Mouse (Mus musculus) stomach, embryonic 14.5 days (tissue): ENCODE results near the gene Tmprss9. TPM values are rescaled to one million over a fixed set of nuclear protein-coding genes. Genes with fewer than 3 reads are reported as not detected.

Experiments
- ATAC-seq: fragments of 200-750 bp; cut with Nextera tagmentation; 2 replicates; pipeline ENCODE4 v1.8.0; 2017; ENCODE audit warnings: low read depth, moderate TSS enrichment; ENCODE audit not compliant: insufficient number of reproducible peaks, insufficient read depth, low FRiP score
- H3K27ac ChIP-seq: fragments of 300-500 bp; sonication (generic); 2 replicates; pipeline ENCODE4 v1.5.1; 2014; ENCODE audit warnings: mild to moderate bottlenecking, low read length, moderate library complexity, mixed read lengths
- H3K27me3 ChIP-seq: fragments of 300-500 bp; sonication (generic); 2 replicates; pipeline ENCODE4 v1.6.1; 2014; ENCODE audit warnings: low read length, control low read depth, mixed read lengths; ENCODE audit not compliant: control insufficient read depth, insufficient read depth
- H3K36me3 ChIP-seq: fragments of 300-500 bp; sonication (generic); 2 replicates; pipeline ENCODE4 v1.6.1; 2014; ENCODE audit warnings: mild to moderate bottlenecking, control low read depth, low read length, moderate library complexity, mixed read lengths; ENCODE audit not compliant: control insufficient read depth, insufficient read depth
- H3K4me1 ChIP-seq: fragments of 300-500 bp; sonication (generic); 2 replicates; pipeline ENCODE4 v1.6.1; 2014; ENCODE audit warnings: low read length, control low read depth, mixed read lengths; ENCODE audit not compliant: control insufficient read depth, insufficient read depth
- H3K4me2 ChIP-seq: fragments of 300-500 bp; sonication (generic); replicated peaks from 2 replicates; pipeline ENCODE4 v1.6.1; 2014; ENCODE audit warnings: low read depth, low read length, control low read depth
- H3K4me3 ChIP-seq: fragments of 300-500 bp; sonication (generic); 2 replicates; pipeline ENCODE4 v1.5.1; 2014; ENCODE audit warnings: low read depth, low read length, control low read depth
- H3K9ac ChIP-seq: fragments of 300-500 bp; sonication (generic); replicated peaks from 2 replicates; pipeline ENCODE4 v1.6.1; 2014; ENCODE audit warnings: low read depth, mild to moderate bottlenecking, control low read depth, low read length, moderate library complexity, mixed read lengths
- H3K9me3 ChIP-seq: fragments of 300-500 bp; sonication (generic); 2 replicates; pipeline ENCODE4 v1.6.1; 2016; ENCODE audit warnings: low read depth, low read length, control low read depth; ENCODE audit not compliant: control insufficient read depth
- WGBS: fragments of 180-500 bp; shearing (Covaris S2); extraction: QIAGEN DNeasy Blood & Tissue Kit; methylation state at CpG from one replicate; pipeline ENCODE4 v1.1.7; 2014; 5-methylcytosine and 5-hydroxymethylcytosine counted together
- microRNA counts: library from miRNA; unstranded; fragments of <30 nt; microRNA quantifications from one replicate; lab custom pipeline; 2016
- microRNA-seq: library from miRNA; unstranded; fragments of <30 nt; microRNA quantifications from one replicate; pipeline ENCODE4, GENCODE M21; 2016
- polyA plus RNA-seq: library from polyadenylated mRNA; unstranded; fragments of >200 nt; fragmentation: Nextera tagmentation; extraction: Ambion mirVana; gene quantifications from 2 replicates; pipeline ENCODE4 v1.2.1, GENCODE M21; 2014

Tmprss9 gene
- polyA plus RNA-seq, 1 experiment from 2014 or later: 0.07 TPM

DNA sequence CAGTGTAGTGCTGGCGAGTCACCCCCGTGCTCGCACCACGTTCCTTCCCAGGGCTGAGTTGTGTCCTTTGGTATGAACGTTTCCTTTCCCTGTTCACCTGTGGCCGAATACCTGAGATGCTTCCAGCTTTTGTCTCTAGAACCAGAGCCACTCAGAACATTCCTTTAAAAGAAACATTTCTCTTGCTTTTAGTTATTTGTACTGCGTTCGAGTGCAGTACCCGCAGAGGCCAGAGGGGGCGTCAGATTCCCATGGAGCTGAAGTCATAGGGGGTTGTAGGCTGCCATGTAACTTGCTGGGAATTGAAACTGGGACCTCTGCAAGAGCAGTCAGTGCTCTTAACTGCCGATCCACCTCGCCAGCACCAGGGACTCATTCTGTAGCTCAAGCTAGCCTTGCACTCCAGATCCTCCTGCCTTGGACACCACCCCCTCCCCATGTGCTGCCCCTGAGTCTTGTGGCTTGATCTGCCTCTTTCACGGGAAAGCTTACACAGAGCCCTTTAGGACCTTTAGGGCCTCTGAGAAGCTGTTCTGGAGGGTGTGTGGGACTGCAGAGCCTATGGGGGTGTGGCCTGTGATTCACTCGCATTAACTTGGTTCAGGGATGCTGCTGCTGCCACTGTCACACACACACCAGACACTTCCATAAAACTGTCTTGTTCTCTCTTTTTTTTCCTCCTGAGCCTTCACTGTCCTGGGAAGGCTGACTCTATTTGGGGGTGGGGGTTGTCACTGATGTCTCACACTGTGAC lies 75.2 kb downstream of the Tmprss9 start:
- H3K4me3 ChIP-seq: no peak overlapping the region
- H3K9me3 ChIP-seq: no peaks in the 10 kb centered on the region
- no peak overlapping the region for H3K9ac ChIP-seq
- no peak for ATAC-seq
- H3K36me3 ChIP-seq: no peaks in the 10 kb centered on the region
- no peak overlapping the region for H3K4me2 ChIP-seq
- H3K27ac ChIP-seq: peak overlapping the region; percentile 27; the same call in 1 of the 2 replicates
- no peaks in the 10 kb centered on the region for H3K27me3 ChIP-seq
- WGBS: 64% methylated on average over 14 of the region's 14 CpGs
- peaks cover 21% of the 10 kb centered on the region for H3K4me1 ChIP-seq

DNA sequence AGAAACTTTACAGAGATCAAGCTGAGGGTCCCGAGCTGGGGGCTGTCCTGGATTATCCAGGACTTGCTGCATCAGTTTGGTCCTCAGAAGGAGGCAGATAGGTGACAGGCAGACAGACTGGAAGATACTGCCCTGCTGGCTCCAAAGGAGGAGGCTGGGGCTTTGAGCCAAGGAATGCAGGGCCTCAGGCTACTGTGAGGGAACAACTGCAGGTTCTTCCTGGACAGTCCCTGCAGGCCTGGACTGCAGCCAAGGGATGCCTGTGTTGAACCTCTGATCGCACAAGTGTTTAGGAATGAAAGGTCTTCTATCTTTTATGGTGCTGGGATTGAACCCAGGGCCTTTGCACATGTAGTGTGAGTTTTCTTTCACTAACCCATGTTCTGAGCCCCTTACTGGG lies 76.2 kb downstream of the Tmprss9 start:
- H3K4me3 ChIP-seq: no peak overlapping the region
- no peaks in the 10 kb centered on the region for H3K9me3 ChIP-seq
- no peaks in the 10 kb centered on the region for H3K36me3 ChIP-seq
- no peak overlapping the region for H3K4me2 ChIP-seq
- no peaks in the 10 kb centered on the region for H3K27me3 ChIP-seq
- 26% methylated on average over 2 of the region's 2 CpGs for WGBS
- H3K27ac ChIP-seq: peak overlapping the region; percentile 27; the same call in 1 of the 2 replicates
- no peak for ATAC-seq
- 0 out of 2 replicates have a peak overlapping the region, but pooled peaks have one; percentile 1 for H3K9ac ChIP-seq
- H3K4me1 ChIP-seq: peaks cover 21% of the 10 kb centered on the region

DNA sequence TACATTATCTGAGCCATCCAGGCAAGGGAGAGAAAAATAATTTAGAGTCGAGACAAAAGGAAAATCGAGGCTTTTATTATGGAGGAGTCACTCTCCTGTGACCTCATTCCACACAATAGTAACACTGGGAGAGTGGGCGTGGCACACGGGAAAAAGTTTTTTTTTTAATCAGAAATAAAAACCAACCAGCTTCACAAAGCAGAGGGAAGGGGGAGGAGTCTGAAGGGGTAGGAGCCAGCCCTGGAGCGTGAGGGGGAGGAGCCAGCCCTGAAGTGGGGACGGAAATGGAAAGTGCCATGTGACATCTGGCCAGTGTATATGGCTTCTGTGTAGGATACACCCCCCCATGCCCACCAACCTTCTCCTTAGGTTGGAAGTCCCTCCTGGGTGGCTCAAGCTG lies 76.9 kb downstream of the Tmprss9 start:
- Histone ChIP-seq H3K27ac (peak overlapping the region; percentile 39; the same call in 1 of the 2 replicates), H3K4me1 (peaks cover 19% of the 10 kb centered on the region), H3K9me3 (no peaks in the 10 kb centered on the region), H3K4me3 (no peak overlapping the region), H3K4me2 (no peak overlapping the region), H3K36me3 (no peaks in the 10 kb centered on the region), H3K27me3 (no peaks in the 10 kb centered on the region), H3K9ac (no peak overlapping the region)
- WGBS: 28% methylated on average over 6 of the region's 6 CpGs
- ATAC-seq: peak; percentile 67

DNA sequence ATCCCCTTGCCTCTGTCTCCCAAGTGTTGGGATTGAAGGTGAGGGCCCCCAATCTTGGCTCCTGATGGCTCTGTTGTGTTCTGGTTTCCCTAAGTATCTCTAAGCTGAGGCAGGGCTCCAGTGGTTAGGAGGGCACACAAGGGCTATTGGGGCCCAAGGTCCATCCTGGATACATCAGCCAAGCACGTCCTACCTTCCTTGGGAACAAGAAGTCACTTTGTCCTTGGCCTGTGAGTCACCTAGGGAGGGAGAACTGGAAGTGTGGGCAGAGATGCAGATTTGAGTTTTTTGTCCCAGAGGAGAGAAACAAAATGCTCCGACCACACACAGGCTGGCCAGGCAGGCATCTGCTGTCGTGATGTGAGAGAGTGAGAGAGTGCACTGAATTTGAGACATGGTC lies 77.4 kb downstream of the Tmprss9 start:
- no peaks in the 10 kb centered on the region for H3K9me3 ChIP-seq
- H3K27me3 ChIP-seq: no peaks in the 10 kb centered on the region
- 79% methylated on average over 3 of the region's 3 CpGs for WGBS

More for the DNA sequence above, 77.4 kb downstream of the Tmprss9 start:
- no peak for ATAC-seq
- H3K4me2 ChIP-seq: no peak overlapping the region
- H3K4me3 ChIP-seq: no peak overlapping the region
- peaks cover 16% of the 10 kb centered on the region for H3K4me1 ChIP-seq
- 0 out of 2 replicates have a peak overlapping the region, but pooled peaks have one; percentile 15 for H3K27ac ChIP-seq
- H3K9ac ChIP-seq: no peak overlapping the region
- no peaks in the 10 kb centered on the region for H3K36me3 ChIP-seq

MicroRNA genes within 50 kb of the gene (microRNA counts, 519-probe panel; counts per million panel counts)
- not detected for microRNA mmu-miR-1982 (lab: Ali Mortazavi, UCI)

Small RNAs within 50 kb of the gene (microRNA-seq; reads per million reads assigned to microRNA genes)
- 2.9 reads per million, percentile 3 among the genes with 10 or more reads in this experiment for gene Mir1982

Other genes with a start within 250 kb of the Tmprss9 start
- 43.5 and 67.4 TPM in 2 replicates for gene Csnk1g2, start 249.0 kb upstream of the Tmprss9 start, polyA plus RNA-seq
- gene Btbd2, start 214.8 kb upstream of the Tmprss9 start, polyA plus RNA-seq: 46.3 and 64.2 TPM in 2 replicates
- gene Mknk2, start 193.7 kb upstream of the Tmprss9 start, polyA plus RNA-seq: 71.3 and 75.5 TPM in 2 replicates
- gene Mob3a, start 169.9 kb upstream of the Tmprss9 start, polyA plus RNA-seq: 47.9 and 51.1 TPM in 2 replicates
- gene Izumo4, start 169.7 kb upstream of the Tmprss9 start, polyA plus RNA-seq: 16.7 and 18.4 TPM in 2 replicates
- gene Ap3d1, start 129.6 kb upstream of the Tmprss9 start, polyA plus RNA-seq: 81.7 and 85.8 TPM in 2 replicates
- gene Dot1l, start 116.6 kb upstream of the Tmprss9 start, polyA plus RNA-seq: 24.5 and 25.8 TPM in 2 replicates
- 77.7 and 81.8 TPM in 2 replicates for gene Sf3a2, start 73.7 kb upstream of the Tmprss9 start, polyA plus RNA-seq
- gene Plekhj1, start 73.2 kb upstream of the Tmprss9 start, polyA plus RNA-seq: 110 and 116 TPM in 2 replicates
- gene Amh, start 66.6 kb upstream of the Tmprss9 start, polyA plus RNA-seq: not detected in 2 replicates
- gene Jsrp1, start 58.4 kb upstream of the Tmprss9 start, polyA plus RNA-seq: 0.45 and 1.4 TPM in 2 replicates
- gene Oaz1, start 45.2 kb upstream of the Tmprss9 start, polyA plus RNA-seq: 1,724 and 1,898 TPM in 2 replicates
- 0.07 and 0.23 TPM in 2 replicates for gene Lingo3, start 27.8 kb upstream of the Tmprss9 start, polyA plus RNA-seq
- gene Lsm7, start 16.6 kb upstream of the Tmprss9 start, polyA plus RNA-seq: 321 and 361 TPM in 2 replicates
- gene Sppl2b, start 16.6 kb upstream of the Tmprss9 start, polyA plus RNA-seq: 31.9 and 33.0 TPM in 2 replicates
- 340 and 345 TPM in 2 replicates for gene Timm13, start 29.1 kb downstream of the Tmprss9 start, polyA plus RNA-seq
- 12.1 and 14.6 TPM in 2 replicates for gene Lmnb2, start 46.4 kb downstream of the Tmprss9 start, polyA plus RNA-seq
- 16.1 and 20.7 TPM in 2 replicates for gene Gadd45b, start 58.2 kb downstream of the Tmprss9 start, polyA plus RNA-seq
- 4.7 and 5.9 TPM in 2 replicates for gene Gng7, start 143.1 kb downstream of the Tmprss9 start, polyA plus RNA-seq
- gene Diras1, start 153.8 kb downstream of the Tmprss9 start, polyA plus RNA-seq: 0.20 and 0.41 TPM in 2 replicates
- gene Slc39a3, start 165.6 kb downstream of the Tmprss9 start, polyA plus RNA-seq: 10.3 and 11.9 TPM in 2 replicates
- 162 and 164 TPM in 2 replicates for gene Sgta, start 188.3 kb downstream of the Tmprss9 start, polyA plus RNA-seq
- 38.2 and 39.9 TPM in 2 replicates for gene Thop1, start 198.2 kb downstream of the Tmprss9 start, polyA plus RNA-seq
- 0.22 and 0.56 TPM in 2 replicates for gene Creb3l3, start 227.0 kb downstream of the Tmprss9 start, polyA plus RNA-seq
- 164 and 167 TPM in 2 replicates for gene Map2k2, start 234.1 kb downstream of the Tmprss9 start, polyA plus RNA-seq